Mouse (Mus musculus): ENCODE data around the gene Slc13a5. TPM values are rescaled to one million over a fixed set of nuclear protein-coding genes. Genes with fewer than 3 reads are reported as not detected.

The Slc13a5 gene
- total and polyA plus RNA-seq, 3 experiments, result not detected

- no peak overlapping the region for H3K4me2 ChIP-seq (ENCODE audit: insufficient read depth, low read depth, poor library complexity, severe bottlenecking)
These were observed 33.0 kb downstream of the Slc13a5 start for GRCm38 (mm10) chr11:72234013-72234412.

GRCm38 (mm10) chr11:72232991-72233390, 34.0 kb downstream of the Slc13a5 start:
- no peaks in the 10 kb centered on the region for H3K9me3 ChIP-seq (replicated peaks; ENCODE audit: low read length)
- TF ChIP-seq TCF12 (IDR thresholded peaks at IDR 0.05; ENCODE audit: low read depth, low read length), result no peak
- no peak for TF ChIP-seq CHD2 (IDR thresholded peaks at IDR 0.05; ENCODE audit: low read length)
- no peak for TF ChIP-seq POLR2A (IDR thresholded peaks at IDR 0.05; ENCODE audit: low read depth, low read length)
- TF ChIP-seq RCOR1 (conservative IDR thresholded peaks at IDR 0.05; ENCODE audit: low read depth, low read length), result no peak
- no peak for TF ChIP-seq USF2 (conservative IDR thresholded peaks at IDR 0.05; ENCODE audit: low read depth, low read length)
- no peak for TF ChIP-seq SMC3 (IDR thresholded peaks at IDR 0.05; ENCODE audit: low read depth, low read length)
- TF ChIP-seq GABPA (IDR thresholded peaks at IDR 0.05; ENCODE audit: insufficient replicate concordance, low read depth, low read length), result no peak
- no peak for TF ChIP-seq ETS1 (conservative IDR thresholded peaks at IDR 0.05; ENCODE audit: low read depth, low read length)
- no peak for TF ChIP-seq CHD1 (IDR thresholded peaks at IDR 0.05; ENCODE audit: low read depth, low read length)
- TF ChIP-seq POLR2AphosphoS2 (IDR thresholded peaks at IDR 0.05; ENCODE audit: low read depth, low read length), result no peak
- no peak overlapping the region for H3K4me3 ChIP-seq (replicated peaks in 1 of 3; ENCODE audit: low read depth in 2 of 3, low read length in 2 of 3, poor library complexity in 1 of 3)
- no peaks in the 10 kb centered on the region for H3K4me1 ChIP-seq (ENCODE audit: control insufficient read depth in 1 of 2, insufficient read depth in 2 of 2)
- DNase-seq (ENCODE audit: extremely low read depth), result no peak
- no peak overlapping the region for H3K4me2 ChIP-seq (ENCODE audit: insufficient read depth, low read depth, poor library complexity, severe bottlenecking)
- H3K79me2 ChIP-seq (replicated peaks; ENCODE audit: control insufficient read depth, extremely low read depth, insufficient read depth, poor library complexity, severe bottlenecking), result no peaks in the 10 kb centered on the region
- peaks cover 60% of the 10 kb centered on the region for H3K27me3 ChIP-seq (replicated peaks)
- no peak overlapping the region for H3K27ac ChIP-seq (ENCODE audit: insufficient read depth, low read depth)
- in situ Hi-C loops (cut with MboI; ENCODE audit: low pct_ligation_motif_present, low pct_unique_long_range_greater_than_20kb, low sequenced_read_pairs), result no loop called here
- no peak overlapping the region for H3K9ac ChIP-seq (ENCODE audit: insufficient read depth, low read depth)
- H3K36me3 ChIP-seq (replicated peaks in 1 of 2; ENCODE audit: control insufficient read depth in 1 of 2, insufficient read depth in 1 of 2, low read length in 1 of 2), result no peaks in the 10 kb centered on the region
- dilution Hi-C loops (cut with MboI; ENCODE audit: extremely low pct_ligation_motif_present, extremely low pct_unique_long_range_greater_than_20kb, low sequenced_read_pairs), result no loop called here

More at GRCm38 (mm10) chr11:72234013-72234412, 33.0 kb downstream of the Slc13a5 start:
- no peak for TF ChIP-seq CHD1 (IDR thresholded peaks at IDR 0.05; ENCODE audit: low read depth, low read length)
- no peak for TF ChIP-seq CTCF (conservative IDR thresholded peaks at IDR 0.05 in 1 of 2, IDR thresholded peaks at IDR 0.05 in 1 of 2; ENCODE audit: low read depth in 2 of 2, low read length in 2 of 2)
- no peak for TF ChIP-seq MXI1 (IDR thresholded peaks at IDR 0.05; ENCODE audit: low read depth, low read length)
- no peak for TF ChIP-seq HCFC1 (IDR thresholded peaks at IDR 0.05; ENCODE audit: low read depth, low read length)
- no peak for TF ChIP-seq USF1 (IDR thresholded peaks at IDR 0.05; ENCODE audit: low read depth, low read length)
- TF ChIP-seq BHLHE40 (IDR thresholded peaks at IDR 0.05; ENCODE audit: low read depth, low read length), result no peak
- no peak for TF ChIP-seq ZKSCAN1 (IDR thresholded peaks at IDR 0.05; ENCODE audit: borderline replicate concordance, low read depth, low read length)
- Histone ChIP-seq H3K27me3 (replicated peaks) (peaks cover 53% of the 10 kb centered on the region), H3K36me3 (replicated peaks in 1 of 2; ENCODE audit: control insufficient read depth in 1 of 2, insufficient read depth in 1 of 2, low read length in 1 of 2) (no peaks in the 10 kb centered on the region), H3K9me3 (replicated peaks; ENCODE audit: low read length) (no peaks in the 10 kb centered on the region), H3K27ac (ENCODE audit: insufficient read depth, low read depth) (no peak overlapping the region), H3K4me1 (ENCODE audit: control insufficient read depth in 1 of 2, insufficient read depth in 2 of 2) (no peaks in the 10 kb centered on the region), H3K79me2 (replicated peaks; ENCODE audit: control insufficient read depth, extremely low read depth, insufficient read depth, poor library complexity, severe bottlenecking) (no peaks in the 10 kb centered on the region), H3K4me3 (replicated peaks in 1 of 3; ENCODE audit: low read depth in 2 of 3, low read length in 2 of 3, poor library complexity in 1 of 3) (no peak overlapping the region), H3K9ac (ENCODE audit: insufficient read depth, low read depth) (no peak overlapping the region)
- in situ Hi-C loops (cut with MboI; ENCODE audit: low pct_ligation_motif_present, low pct_unique_long_range_greater_than_20kb, low sequenced_read_pairs), result no loop called here
- DNase-seq (ENCODE audit: extremely low read depth), result no peak
- dilution Hi-C loops (cut with MboI; ENCODE audit: extremely low pct_ligation_motif_present, extremely low pct_unique_long_range_greater_than_20kb, low sequenced_read_pairs), result no loop called here
